Mouse (Mus musculus): ENCODE results near the gene Ffar3. TPM values are rescaled to one million over a fixed set of nuclear protein-coding genes. Genes with fewer than 3 reads are reported as not detected.

Ffar3 gene
- polyA plus RNA-seq (2015; fragmentation: Nextera tagmentation; extraction: Ambion mirVana) = not detected in 2 replicates

DNA sequence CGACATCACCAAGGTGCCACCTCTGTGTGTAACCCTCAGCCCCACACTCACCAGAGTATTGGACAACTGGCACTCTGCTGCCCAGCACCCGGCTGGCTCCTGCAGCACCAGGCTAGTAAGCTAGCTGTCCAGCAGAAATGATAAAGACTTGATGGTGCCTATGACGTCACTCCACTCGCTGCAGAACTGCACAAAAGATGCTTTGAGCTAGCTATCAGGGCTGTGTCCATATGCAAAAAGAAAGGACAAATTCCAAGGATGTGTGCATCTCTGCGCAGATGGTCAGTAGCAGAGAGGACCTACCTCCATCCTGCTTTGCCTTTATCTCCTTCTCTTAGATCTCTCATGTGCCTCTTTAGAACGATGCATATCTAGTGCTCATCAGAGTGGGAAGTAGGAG, at the start of gene Ffar3:
Gene Ffar3, minus strand, starts transcription at position 101 of the 400 bp plus-strand sequence.
- no peak within 1 kb of the TSS for H3K4me3 ChIP-seq (replicated peaks; ENCODE audit: low read length)
- no peak for ATAC-seq
- no peaks in the 10 kb centered on the region for H3K9me3 ChIP-seq (ENCODE audit: control insufficient read depth, low read length)
- H3K9ac ChIP-seq (replicated peaks; ENCODE audit: low read depth, low read length) = no peak within 1 kb of the TSS
- H3K36me3 ChIP-seq (ENCODE audit: control insufficient read depth, insufficient read depth) = no peaks in the 10 kb centered on the region
- 0 out of 2 replicates have a peak, but pooled peaks cover 2% of the 10 kb centered on the region for H3K27me3 ChIP-seq (replicated peaks; ENCODE audit: control insufficient read depth, insufficient read depth, low read length)
- H3K4me2 ChIP-seq (ENCODE audit: low read length) = no peak within 1 kb of the TSS
- 85% methylated on average over 6 of the region's 6 CpGs for WGBS
- no peak within 1 kb of the TSS for H3K27ac ChIP-seq (ENCODE audit: low read length)
- H3K4me1 ChIP-seq (replicated peaks; ENCODE audit: control insufficient read depth, insufficient read depth, low read length) = no peaks in the 10 kb centered on the region

DNA sequence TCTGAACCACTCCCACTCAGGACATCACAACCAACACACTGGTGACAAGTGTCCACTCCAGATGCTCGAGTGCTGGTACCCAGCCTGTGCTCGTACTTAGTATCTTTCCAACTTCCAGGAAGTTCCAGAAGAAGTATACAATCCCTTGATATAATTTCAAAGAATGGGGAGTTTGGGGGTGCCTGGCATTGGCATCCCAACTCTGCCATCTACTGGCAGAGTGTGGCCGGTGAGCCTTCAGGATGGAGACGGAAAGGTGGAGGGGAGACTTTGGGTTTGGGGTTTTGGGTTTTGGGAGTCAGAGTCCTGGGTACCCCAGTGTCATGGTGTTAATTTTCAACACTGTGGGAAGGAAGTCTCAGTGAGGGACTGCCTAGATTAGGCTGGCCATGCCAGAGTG, 48.1 kb upstream of the Ffar3 start:
- H3K4me1 ChIP-seq (replicated peaks; ENCODE audit: control insufficient read depth, insufficient read depth, low read length) = peaks cover 9% of the 10 kb centered on the region

DNA sequence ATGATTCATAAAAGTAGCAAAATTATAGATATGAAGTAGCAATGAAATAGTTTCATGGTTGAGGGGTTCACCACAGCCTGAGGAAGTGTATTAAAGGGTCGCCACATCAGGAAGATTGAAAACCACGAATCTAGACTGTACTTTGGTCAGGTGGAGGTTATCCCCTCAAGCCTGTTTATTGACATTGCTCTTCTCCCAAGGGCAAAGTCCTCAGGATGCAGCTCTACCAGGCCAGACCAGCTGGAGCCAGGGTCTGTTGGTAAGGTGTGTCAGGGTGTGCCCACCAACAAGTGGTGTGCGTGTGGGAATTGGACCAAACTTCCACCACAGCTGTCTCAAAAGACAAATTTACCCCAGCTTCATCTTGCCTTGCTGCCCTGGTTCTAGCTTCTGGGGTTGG, 39.2 kb upstream of the Ffar3 start:
- ATAC-seq = no peak
- no peaks in the 10 kb centered on the region for H3K9me3 ChIP-seq (ENCODE audit: control insufficient read depth, low read length)
- H3K9ac ChIP-seq (replicated peaks; ENCODE audit: low read depth, low read length) = no peak overlapping the region
- 92% methylated on average over 3 of the region's 3 CpGs for WGBS
- H3K4me1 ChIP-seq (replicated peaks; ENCODE audit: control insufficient read depth, insufficient read depth, low read length) = no peaks in the 10 kb centered on the region
- H3K36me3 ChIP-seq (ENCODE audit: control insufficient read depth, insufficient read depth) = no peaks in the 10 kb centered on the region
- H3K27ac ChIP-seq (ENCODE audit: low read length) = no peak overlapping the region
- no peak overlapping the region for H3K4me3 ChIP-seq (replicated peaks; ENCODE audit: low read length)
- H3K4me2 ChIP-seq (ENCODE audit: low read length) = no peak overlapping the region
- H3K27me3 ChIP-seq (replicated peaks; ENCODE audit: control insufficient read depth, insufficient read depth, low read length) = no peaks in the 10 kb centered on the region

More for the DNA sequence above, 48.1 kb upstream of the Ffar3 start:
- ATAC-seq = no peak
- no peak overlapping the region for H3K4me3 ChIP-seq (replicated peaks; ENCODE audit: low read length)
- H3K27ac ChIP-seq (ENCODE audit: low read length) = no peak overlapping the region
- H3K9ac ChIP-seq (replicated peaks; ENCODE audit: low read depth, low read length) = no peak overlapping the region
- no peaks in the 10 kb centered on the region for H3K27me3 ChIP-seq (replicated peaks; ENCODE audit: control insufficient read depth, insufficient read depth, low read length)
- 57% methylated on average over 4 of the region's 4 CpGs for WGBS
- no peak overlapping the region for H3K4me2 ChIP-seq (ENCODE audit: low read length)
- no peaks in the 10 kb centered on the region for H3K36me3 ChIP-seq (ENCODE audit: control insufficient read depth, insufficient read depth)
- no peaks in the 10 kb centered on the region for H3K9me3 ChIP-seq (ENCODE audit: control insufficient read depth, low read length)

DNA sequence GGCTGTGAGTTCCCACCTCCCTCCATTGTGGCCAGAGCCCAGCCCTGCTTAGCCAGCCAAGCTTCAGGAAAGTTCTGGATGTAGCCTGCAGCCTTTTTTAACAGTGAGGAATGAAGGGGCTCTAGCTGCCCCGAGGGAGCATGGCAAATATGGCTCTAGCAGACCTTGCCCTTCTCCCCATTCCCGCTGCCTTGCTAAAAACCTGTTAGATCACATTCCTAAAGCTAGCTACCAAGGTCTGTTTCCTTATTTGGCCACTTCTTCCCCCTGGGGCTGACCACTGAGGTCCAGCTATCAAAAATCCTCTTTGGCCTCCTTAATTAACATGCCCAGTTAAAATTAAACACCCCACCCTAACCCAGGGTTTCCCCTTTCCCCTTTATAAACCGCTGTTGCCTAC, 36.5 kb upstream of the Ffar3 start:
- H3K27me3 ChIP-seq (replicated peaks; ENCODE audit: control insufficient read depth, insufficient read depth, low read length) = no peaks in the 10 kb centered on the region
- no peak for ATAC-seq
- no peak overlapping the region for H3K27ac ChIP-seq (ENCODE audit: low read length)
- H3K9ac ChIP-seq (replicated peaks; ENCODE audit: low read depth, low read length) = no peak overlapping the region
- H3K36me3 ChIP-seq (ENCODE audit: control insufficient read depth, insufficient read depth) = no peaks in the 10 kb centered on the region
- H3K9me3 ChIP-seq (ENCODE audit: control insufficient read depth, low read length) = no peaks in the 10 kb centered on the region
- no peak overlapping the region for H3K4me3 ChIP-seq (replicated peaks; ENCODE audit: low read length)
- 67% methylated on average over 3 of the region's 3 CpGs for WGBS
- no peaks in the 10 kb centered on the region for H3K4me1 ChIP-seq (replicated peaks; ENCODE audit: control insufficient read depth, insufficient read depth, low read length)
- no peak overlapping the region for H3K4me2 ChIP-seq (ENCODE audit: low read length)

DNA sequence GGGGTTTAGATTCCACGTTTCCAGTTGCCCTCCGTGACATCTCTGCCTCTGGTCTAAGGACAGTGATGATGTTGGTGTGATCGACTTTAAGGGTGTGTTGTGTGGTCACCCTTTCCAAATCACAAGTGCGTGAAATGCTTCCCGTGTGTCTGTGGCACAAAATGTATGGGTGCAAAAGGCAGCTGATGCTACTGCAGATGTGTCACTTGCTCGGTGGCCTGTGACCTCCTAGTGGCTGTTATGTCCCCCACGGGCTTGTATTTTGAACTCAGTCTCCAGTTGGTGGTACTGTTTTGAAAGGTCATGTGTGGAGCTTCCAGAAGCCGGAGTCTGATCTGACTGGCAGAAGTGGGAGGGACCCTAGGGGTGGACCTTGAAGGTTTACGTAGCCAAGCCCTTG, 35.8 kb upstream of the Ffar3 start:
- H3K9ac ChIP-seq (replicated peaks; ENCODE audit: low read depth, low read length) = no peak overlapping the region
- H3K4me3 ChIP-seq (replicated peaks; ENCODE audit: low read length) = no peak overlapping the region
- 89% methylated on average over 9 of the region's 9 CpGs for WGBS
- H3K36me3 ChIP-seq (ENCODE audit: control insufficient read depth, insufficient read depth) = no peaks in the 10 kb centered on the region
- no peaks in the 10 kb centered on the region for H3K9me3 ChIP-seq (ENCODE audit: control insufficient read depth, low read length)
- H3K4me2 ChIP-seq (ENCODE audit: low read length) = no peak overlapping the region
- H3K4me1 ChIP-seq (replicated peaks; ENCODE audit: control insufficient read depth, insufficient read depth, low read length) = no peaks in the 10 kb centered on the region
- no peak for ATAC-seq
- H3K27ac ChIP-seq (ENCODE audit: low read length) = no peak overlapping the region
- H3K27me3 ChIP-seq (replicated peaks; ENCODE audit: control insufficient read depth, insufficient read depth, low read length) = no peaks in the 10 kb centered on the region

DNA sequence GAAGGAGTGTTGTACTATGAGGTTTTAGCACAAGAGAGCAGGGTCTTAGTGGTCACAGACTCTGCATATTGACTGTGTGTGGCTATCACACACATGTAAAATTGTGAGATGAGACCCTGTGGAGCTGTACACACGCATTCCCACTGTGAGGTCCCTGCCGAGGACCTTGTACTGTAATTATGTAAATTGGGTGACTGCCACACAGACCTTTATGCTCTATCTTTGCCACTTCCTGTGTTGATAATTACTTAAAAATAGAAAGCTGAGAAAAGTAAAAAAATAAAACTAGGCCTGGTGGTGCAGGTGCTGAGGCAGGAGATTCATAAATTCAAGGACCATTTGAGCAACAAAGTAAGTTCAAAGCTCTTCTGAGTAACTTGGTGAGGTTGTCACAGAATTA, 34.7 kb upstream of the Ffar3 start:
- no peaks in the 10 kb centered on the region for H3K27me3 ChIP-seq (replicated peaks; ENCODE audit: control insufficient read depth, insufficient read depth, low read length)
- no peak overlapping the region for H3K4me3 ChIP-seq (replicated peaks; ENCODE audit: low read length)
- H3K4me2 ChIP-seq (ENCODE audit: low read length) = no peak overlapping the region
- H3K9me3 ChIP-seq (ENCODE audit: control insufficient read depth, low read length) = no peaks in the 10 kb centered on the region
- no peaks in the 10 kb centered on the region for H3K4me1 ChIP-seq (replicated peaks; ENCODE audit: control insufficient read depth, insufficient read depth, low read length)
- H3K27ac ChIP-seq (ENCODE audit: low read length) = no peak overlapping the region
- no peak for ATAC-seq
- no peak overlapping the region for H3K9ac ChIP-seq (replicated peaks; ENCODE audit: low read depth, low read length)
- H3K36me3 ChIP-seq (ENCODE audit: control insufficient read depth, insufficient read depth) = no peaks in the 10 kb centered on the region
- 59% methylated on average over 2 of the region's 2 CpGs for WGBS

DNA sequence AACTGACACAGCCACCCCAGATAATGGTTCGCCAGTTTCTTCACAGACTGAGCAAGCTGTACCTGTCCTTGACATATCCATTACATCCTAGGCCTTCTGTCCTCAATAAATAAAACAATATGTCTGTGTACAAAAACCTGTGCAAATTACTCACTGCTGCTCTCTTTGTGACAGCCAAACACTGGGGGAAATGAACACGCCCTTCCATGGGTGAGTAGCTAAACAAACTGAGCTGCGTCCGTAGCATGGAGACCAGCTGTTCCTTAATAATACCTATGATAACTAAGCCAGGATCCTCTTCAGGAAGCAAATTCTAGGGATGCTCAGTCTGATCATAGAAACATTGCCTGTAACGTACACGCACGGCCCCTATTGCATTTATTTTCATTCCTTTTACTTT, 32.8 kb upstream of the Ffar3 start:
- WGBS = 84% methylated on average over 7 of the region's 7 CpGs
- Histone ChIP-seq H3K4me3 (replicated peaks; ENCODE audit: low read length) (no peak overlapping the region), H3K4me2 (ENCODE audit: low read length) (no peak overlapping the region), H3K9me3 (ENCODE audit: control insufficient read depth, low read length) (no peaks in the 10 kb centered on the region), H3K36me3 (ENCODE audit: control insufficient read depth, insufficient read depth) (no peaks in the 10 kb centered on the region), H3K9ac (replicated peaks; ENCODE audit: low read depth, low read length) (no peak overlapping the region), H3K27ac (ENCODE audit: low read length) (no peak overlapping the region), H3K4me1 (replicated peaks; ENCODE audit: control insufficient read depth, insufficient read depth, low read length) (no peaks in the 10 kb centered on the region), H3K27me3 (replicated peaks; ENCODE audit: control insufficient read depth, insufficient read depth, low read length) (no peaks in the 10 kb centered on the region)
- ATAC-seq = no peak

DNA sequence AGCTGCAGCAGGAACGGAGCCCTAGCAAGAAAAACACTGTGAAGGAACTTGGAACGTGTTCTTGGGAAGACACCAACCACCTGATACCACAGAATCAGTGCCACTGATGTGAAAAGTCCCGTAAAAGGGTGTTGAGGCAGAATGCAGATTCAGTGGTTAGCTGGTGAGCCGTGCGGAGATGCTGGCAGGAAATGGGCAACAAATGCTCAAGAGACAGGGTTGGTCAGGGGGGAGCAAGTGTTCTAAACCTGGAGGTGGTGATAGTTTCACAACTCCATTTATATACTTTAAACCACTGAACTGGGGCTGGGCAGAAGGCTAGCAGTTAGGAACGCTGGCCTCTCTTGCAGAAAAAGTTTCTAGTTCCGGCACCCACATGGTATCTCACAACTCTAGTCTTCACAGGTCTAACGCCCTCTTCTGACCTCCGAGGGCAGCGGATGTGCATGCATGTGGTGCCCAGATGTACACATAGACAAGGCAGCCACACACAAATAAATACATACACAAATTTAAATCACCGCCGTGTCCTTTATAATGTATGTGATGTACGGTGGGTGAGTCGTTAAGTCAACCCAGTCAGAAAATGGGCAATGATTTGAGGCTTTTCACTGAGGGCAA, 31.7 kb upstream of the Ffar3 start:
- no peaks in the 10 kb centered on the region for H3K27me3 ChIP-seq (replicated peaks; ENCODE audit: control insufficient read depth, insufficient read depth, low read length)
- WGBS = 87% methylated on average over 14 of the region's 14 CpGs
- no peak overlapping the region for H3K4me2 ChIP-seq (ENCODE audit: low read length)
- ATAC-seq = no peak
- H3K36me3 ChIP-seq (ENCODE audit: control insufficient read depth, insufficient read depth) = no peaks in the 10 kb centered on the region
- no peaks in the 10 kb centered on the region for H3K9me3 ChIP-seq (ENCODE audit: control insufficient read depth, low read length)
- no peak overlapping the region for H3K4me3 ChIP-seq (replicated peaks; ENCODE audit: low read length)
- H3K9ac ChIP-seq (replicated peaks; ENCODE audit: low read depth, low read length) = no peak overlapping the region
- no peak overlapping the region for H3K27ac ChIP-seq (ENCODE audit: low read length)
- no peaks in the 10 kb centered on the region for H3K4me1 ChIP-seq (replicated peaks; ENCODE audit: control insufficient read depth, insufficient read depth, low read length)

DNA sequence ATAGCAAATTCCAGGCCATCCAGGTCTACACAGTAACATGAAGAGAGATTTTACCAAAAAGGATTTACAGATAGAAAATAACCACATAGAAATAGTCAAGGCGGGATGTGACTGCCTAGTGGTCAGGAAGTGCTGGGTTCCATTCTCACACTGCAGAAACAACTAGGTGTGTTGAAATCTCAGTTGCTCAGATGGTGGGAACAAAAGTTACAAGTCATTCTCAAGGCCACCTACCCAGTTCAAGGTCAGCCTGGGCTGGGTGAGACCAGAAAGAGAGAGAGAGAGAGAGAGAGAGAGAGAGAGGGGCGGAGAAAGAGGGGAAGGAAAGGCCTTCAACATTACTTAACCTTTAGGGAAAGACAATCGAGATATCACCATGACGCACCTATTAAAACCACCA, 30.9 kb upstream of the Ffar3 start:
- WGBS = 83% methylated on average over 4 of the region's 4 CpGs
- no peak for ATAC-seq
- H3K36me3 ChIP-seq (ENCODE audit: control insufficient read depth, insufficient read depth) = no peaks in the 10 kb centered on the region
- no peaks in the 10 kb centered on the region for H3K27me3 ChIP-seq (replicated peaks; ENCODE audit: control insufficient read depth, insufficient read depth, low read length)
- no peaks in the 10 kb centered on the region for H3K9me3 ChIP-seq (ENCODE audit: control insufficient read depth, low read length)
- H3K27ac ChIP-seq (ENCODE audit: low read length) = no peak overlapping the region
- no peak overlapping the region for H3K9ac ChIP-seq (replicated peaks; ENCODE audit: low read depth, low read length)
- H3K4me3 ChIP-seq (replicated peaks; ENCODE audit: low read length) = no peak overlapping the region
- no peak overlapping the region for H3K4me2 ChIP-seq (ENCODE audit: low read length)
- H3K4me1 ChIP-seq (replicated peaks; ENCODE audit: control insufficient read depth, insufficient read depth, low read length) = no peaks in the 10 kb centered on the region

DNA sequence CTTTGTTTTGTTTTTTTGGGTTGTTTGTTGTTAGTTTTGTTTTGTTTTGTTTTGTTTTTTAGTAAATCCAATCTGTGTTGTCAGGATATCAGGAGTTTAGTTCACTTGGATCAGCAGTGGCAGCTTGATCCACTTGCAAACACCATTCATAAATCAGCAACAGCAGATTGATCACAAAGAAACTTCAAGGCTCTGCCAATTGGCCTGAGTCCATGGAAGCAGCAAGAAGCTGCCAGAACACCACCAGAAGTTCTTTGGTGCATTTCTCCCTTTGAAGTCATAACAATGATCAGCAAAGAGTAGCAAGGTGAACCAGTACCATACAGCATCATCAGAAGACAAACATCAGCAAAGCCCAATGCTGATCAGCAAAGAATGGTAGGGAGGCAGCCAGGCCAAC, 28.1 kb upstream of the Ffar3 start:
- H3K9me3 ChIP-seq (ENCODE audit: control insufficient read depth, low read length) = no peaks in the 10 kb centered on the region
- H3K36me3 ChIP-seq (ENCODE audit: control insufficient read depth, insufficient read depth) = no peaks in the 10 kb centered on the region
- H3K27me3 ChIP-seq (replicated peaks; ENCODE audit: control insufficient read depth, insufficient read depth, low read length) = no peaks in the 10 kb centered on the region
- H3K4me3 ChIP-seq (replicated peaks; ENCODE audit: low read length) = no peak overlapping the region
- no peak for ATAC-seq
- H3K4me1 ChIP-seq (replicated peaks; ENCODE audit: control insufficient read depth, insufficient read depth, low read length) = no peaks in the 10 kb centered on the region
- no peak overlapping the region for H3K4me2 ChIP-seq (ENCODE audit: low read length)
- H3K9ac ChIP-seq (replicated peaks; ENCODE audit: low read depth, low read length) = no peak overlapping the region
- no peak overlapping the region for H3K27ac ChIP-seq (ENCODE audit: low read length)

Measured in forebrain, embryonic 16.5 days (tissue).